Mouse (Mus musculus): ENCODE measurements at regions not wholly inside any gene's neighbourhood (a gene's known extent, or its start where the extent isn't known, plus 50 kb on each side); places are given as distances from the start of the nearest gene placed in this dataset.

DNA sequence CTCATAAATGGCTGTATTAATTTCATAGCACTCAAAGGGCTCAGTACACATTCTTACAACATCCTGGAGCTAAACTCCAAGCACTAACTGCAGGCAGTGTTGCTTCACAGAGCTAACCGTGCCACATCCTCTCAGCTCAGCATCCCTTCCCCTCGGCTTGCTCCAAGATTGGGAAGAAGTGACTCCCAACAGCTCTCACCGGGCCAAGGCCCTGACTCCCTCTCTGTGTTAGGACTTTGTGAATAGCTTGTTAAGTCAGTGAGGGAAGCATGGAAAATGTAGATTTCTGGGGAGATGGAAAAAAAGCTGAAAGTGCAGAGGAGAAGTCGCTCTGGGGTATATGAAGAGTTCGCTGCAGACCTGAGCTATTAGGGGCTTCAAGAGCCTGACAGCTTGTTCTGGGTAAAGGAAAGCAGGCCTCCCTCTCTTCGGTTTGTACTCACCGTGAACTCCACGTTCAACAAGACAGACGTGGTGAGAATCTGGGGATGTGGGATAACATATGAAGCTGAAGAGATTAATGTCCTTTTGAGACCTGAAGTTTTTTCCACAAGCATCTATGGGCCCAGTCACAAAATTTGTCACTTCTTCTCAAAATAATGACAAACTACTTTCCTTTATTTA lies 213.5 kb upstream of the Sfrp2 start:
- no peak for TF ChIP-seq CTCF (IDR thresholded peaks at IDR 0.05; ENCODE audit: insufficient read depth, low read length)
- TF ChIP-seq POLR2A (IDR thresholded peaks at IDR 0.05; ENCODE audit: borderline replicate concordance, extremely low read depth, low read depth, low read length), result no peak
